Mouse (Mus musculus) CD4-positive, CD25-positive, alpha-beta regulatory T cell, adult 2 months (primary cell): ENCODE measurements at regions not wholly inside any gene's neighbourhood (a gene's known extent, or its start where the extent isn't known, plus 50 kb on each side); places are given as distances from the start of the nearest gene placed in this dataset.

Source experiments
- DNase-seq: peaks from one replicate; pipeline ENCODE4 v3.0.0-alpha.2; 2012; ENCODE audit warnings: low read depth, low spot score

DNA sequence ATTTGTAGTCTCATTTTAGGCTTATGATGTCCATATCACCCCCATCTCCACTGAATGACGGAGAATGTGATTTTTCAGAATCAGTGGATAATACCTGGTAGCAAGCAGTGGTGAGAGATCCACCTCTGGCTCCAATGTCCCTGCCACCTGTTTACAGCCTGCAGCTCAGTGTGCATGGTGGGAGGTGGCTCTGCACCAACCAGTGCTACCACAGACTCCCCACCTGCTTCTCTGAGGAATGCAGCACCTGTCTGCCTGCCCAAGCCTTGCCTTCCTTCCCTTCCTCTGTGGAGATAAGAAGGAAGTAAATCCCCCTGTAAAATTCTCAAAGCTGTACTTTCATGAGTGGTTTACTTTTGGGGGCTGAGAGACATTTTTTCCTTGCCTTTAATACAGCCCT lies 95.9 kb upstream of the Shh start:
- no peak for DNase-seq

- DNase-seq = no peak
Observed at GRCm38 (mm10) chr5:28553543-28553942, 86.5 kb upstream of the Shh start.

GRCm38 (mm10) chr5:28530202-28530855 lies 63.3 kb upstream of the Shh start:
- DNase-seq = no peak

DNA sequence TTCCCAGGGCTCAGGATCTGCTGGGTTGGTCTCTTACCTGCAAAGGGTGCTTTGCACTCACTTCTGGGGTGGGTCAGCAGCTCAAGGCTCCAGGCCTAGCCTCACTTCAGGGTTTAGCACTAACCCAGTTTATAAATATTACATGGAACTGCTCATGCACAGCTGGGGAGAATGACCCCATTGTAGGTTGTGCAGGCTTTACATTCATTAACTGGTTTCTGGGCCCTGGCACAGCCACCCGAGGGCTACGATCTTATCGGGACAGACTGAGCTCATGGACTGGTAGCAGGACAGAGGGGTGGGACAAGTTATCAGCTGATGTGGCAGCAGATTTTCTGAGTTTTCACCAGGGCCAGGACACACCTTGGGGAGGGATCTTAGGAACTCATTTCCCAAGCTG lies 59.4 kb upstream of the Shh start:
- DNase-seq = no peak

GRCm38 (mm10) chr5:28520800-28521707 lies 54.0 kb upstream of the Shh start:
- no peak for DNase-seq

- DNase-seq = no peak
Observed at GRCm38 (mm10) chr5:28519059-28519543, 52.0 kb upstream of the Shh start.
